Mouse (Mus musculus) kidney, adult 8-10 months (tissue): ENCODE data around the gene Gprc5b.

Experiments
- DNase-seq, 2 experiments: peaks; one replicate each; pipeline ENCODE4 v3.0.0; 2022

The Gprc5b gene

DNA sequence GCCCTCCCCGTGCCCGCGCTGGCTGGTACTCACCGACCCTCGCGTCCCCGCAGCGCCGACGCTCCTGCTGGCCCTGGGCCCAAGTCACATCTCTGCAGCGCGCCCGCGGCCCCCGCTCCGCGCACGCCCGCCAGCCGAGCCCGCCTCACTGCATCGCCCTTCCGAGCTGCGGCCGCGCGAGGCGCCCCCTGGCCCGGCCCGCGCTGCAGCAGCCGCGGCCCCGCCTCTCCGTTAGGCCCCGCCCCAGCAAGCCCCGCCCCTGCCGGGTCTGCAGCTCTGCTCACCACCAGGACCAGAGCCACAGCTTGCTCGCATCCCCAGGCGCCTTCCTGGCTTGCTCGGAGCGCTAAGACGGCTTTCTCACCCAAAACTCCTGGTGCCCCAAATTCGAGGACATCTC lies at the start of gene Gprc5b:
TSS of gene Gprc5b (minus strand) at position 205 of the 400 bp plus-strand sequence.
- peak; percentile 72 to 79 for DNase-seq

DNA sequence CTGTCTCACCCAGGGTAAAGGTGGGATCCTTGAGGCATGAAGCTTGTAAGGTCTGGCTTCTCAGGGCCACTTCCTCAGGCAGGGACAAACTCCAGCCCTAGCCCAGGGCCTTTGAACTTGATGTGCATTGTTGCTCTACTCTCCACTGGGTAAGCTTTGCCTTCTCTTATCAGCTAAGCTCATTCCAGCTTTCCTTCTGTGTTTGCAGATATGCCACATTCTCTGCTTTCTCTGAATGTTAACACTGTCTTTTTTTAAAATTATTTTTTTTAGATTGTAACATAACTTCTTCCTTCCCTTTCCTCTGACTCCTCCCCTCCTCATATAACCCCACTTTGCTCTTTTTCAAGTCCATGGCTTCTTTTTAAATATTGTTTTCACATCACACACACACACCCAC lies 46.5 kb upstream of the Gprc5b start:
- DNase-seq, result no peak

DNA sequence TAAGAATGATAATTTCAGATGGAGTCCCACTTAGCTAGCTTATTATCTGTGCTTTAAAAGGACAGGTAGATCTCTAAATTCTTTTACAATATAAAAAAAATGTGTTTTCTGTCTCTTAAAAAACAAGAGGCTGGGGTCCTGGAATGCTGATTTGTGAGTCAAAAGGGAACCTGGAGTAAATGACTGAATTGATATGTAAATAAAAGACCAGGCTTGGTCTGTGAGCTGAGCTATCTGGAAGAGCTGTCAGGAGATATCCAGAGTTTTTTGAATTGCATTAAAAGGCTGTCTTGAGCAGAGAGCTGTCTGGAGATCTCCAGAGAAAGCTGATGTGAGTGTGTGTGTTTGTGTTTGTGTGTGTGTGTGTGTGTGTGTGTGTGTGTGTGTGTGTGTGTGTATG lies 42.6 kb upstream of the Gprc5b start:
- DNase-seq, result no peak

GRCm38 (mm10) chr7:119034243-119034961 lies 39.4 kb upstream of the Gprc5b start:
- no peak for DNase-seq

DNA sequence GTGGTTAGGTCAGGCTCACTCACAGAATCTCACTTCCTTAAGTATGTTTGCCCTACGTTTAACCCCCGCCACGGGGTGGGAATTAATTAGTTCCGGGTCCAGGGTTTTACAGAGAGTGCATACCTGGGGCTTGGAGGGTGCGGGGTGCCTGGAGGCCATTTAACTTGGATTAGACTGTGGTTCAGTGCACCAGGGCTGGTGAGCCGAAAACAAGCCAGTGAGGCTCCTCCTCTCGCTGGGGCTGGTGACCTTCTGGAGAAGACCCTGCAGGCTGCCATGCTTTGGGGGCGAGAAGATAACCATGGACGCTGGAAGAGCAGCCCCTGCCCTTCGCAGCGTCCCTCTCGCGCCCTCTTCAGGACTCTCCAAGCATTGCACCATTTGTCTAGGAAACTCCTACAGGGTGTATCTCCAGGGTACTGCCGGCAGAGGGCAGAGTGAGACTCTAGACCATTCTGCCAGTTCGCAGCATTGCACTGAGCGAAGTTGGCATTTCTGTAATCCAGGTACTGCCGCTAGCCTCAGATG lies 28.4 kb upstream of the Gprc5b start:
- DNase-seq, result peak; percentile 66 to 78

DNA sequence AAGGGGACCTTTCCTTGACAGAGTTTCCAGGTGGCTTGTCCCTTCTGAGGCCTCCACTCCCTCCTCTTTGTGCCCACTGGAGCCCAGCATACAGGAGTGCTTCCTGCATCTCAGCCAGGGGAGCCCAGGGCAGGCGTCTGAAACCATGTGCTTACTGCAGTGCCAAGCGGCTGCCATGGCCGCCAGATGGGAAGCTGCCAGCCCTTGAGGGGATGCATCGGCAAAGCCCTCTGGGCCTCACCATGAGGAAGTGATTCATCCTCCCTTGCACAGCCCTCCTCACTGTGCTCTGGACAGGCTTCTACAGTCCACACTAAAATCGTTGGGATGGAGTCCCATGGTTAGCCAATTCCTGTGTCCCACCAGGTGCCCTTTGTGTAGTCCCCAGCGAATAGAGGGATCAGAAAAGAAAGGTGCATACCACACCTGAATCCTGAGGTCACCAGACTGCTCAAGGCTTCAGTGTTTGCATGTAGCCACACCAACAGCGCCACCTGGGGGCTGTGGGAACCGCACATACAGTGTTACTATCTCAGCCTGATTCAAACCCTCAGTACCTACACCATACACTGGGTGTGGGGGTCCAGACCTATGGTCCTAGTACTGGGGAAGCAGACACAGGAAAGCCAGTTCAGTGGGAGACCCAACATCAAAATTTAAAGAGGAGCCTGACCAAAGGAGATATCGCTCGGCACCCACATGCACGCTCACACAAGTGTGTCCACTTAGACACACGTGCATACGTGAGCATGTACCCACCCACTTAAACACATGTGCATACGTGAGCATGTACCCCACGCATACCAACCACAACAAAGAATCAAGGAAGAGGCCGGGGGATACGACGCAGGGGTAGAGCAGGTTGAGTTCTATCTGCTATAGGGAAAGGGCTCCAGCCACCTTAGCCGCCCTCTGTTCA lies 27.5 kb upstream of the Gprc5b start:
- DNase-seq, result peak in 1 of 2 experiments; percentile 51

GRCm38 (mm10) chr7:119019537-119019936 lies 24.5 kb upstream of the Gprc5b start:
- peak in 1 of 2 experiments; percentile 53 for DNase-seq

DNA sequence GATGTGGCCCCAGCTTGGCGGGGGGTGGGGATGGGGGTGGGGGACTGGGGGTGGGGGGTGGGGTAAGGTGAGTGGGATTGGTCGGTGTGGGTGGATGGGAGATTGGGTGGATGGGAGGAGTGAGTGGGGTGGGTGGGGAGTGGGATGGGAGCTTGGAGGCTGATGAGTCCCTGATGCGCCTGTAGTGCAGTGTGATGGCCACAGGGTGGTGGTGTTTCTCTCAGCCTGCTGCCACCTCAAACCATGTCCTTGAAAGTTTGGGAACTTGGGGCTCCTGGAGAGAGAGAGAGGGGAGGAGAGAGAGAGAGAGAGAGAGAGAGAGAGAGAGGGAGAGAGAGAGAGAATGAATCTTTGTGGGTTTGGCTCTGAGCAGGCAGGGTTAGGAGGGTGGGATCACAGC lies 20.7 kb upstream of the Gprc5b start:
- DNase-seq, result peak in 1 of 2 experiments; percentile 25

DNA sequence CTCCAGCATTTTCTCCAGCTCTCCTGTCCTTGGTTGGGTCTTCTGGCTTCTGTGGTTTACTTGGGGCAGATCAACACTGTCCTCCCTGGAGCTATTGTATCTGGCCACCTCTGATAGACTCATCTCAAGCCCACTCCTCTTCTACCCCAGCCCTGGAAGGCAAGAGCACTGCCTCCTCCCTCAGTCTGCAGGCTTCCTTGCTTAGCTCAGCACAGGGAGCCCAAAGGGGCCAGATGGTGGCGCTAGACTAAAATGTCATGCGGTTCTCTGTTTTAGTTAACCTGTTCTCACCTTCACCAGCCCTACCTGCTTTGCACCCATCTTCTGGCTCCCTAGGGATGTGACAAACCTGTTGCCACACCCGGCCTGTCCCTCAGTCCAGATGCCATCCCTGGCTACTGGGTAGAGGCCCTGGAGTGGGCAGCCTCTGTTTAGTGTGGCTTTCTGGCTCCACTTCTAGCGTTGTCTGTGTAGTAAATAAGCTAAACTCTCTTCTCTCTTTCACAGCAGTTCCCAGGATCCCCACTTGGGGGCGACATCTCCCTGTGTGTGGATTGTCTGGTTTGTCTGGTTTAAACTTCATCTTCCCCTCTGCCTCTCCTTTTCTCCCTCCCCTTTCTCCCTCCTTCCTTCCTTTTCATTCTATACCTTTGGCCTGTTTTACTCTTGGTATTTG lies 16.0 kb upstream of the Gprc5b start:
- DNase-seq, result peak; percentile 45 to 81

DNA sequence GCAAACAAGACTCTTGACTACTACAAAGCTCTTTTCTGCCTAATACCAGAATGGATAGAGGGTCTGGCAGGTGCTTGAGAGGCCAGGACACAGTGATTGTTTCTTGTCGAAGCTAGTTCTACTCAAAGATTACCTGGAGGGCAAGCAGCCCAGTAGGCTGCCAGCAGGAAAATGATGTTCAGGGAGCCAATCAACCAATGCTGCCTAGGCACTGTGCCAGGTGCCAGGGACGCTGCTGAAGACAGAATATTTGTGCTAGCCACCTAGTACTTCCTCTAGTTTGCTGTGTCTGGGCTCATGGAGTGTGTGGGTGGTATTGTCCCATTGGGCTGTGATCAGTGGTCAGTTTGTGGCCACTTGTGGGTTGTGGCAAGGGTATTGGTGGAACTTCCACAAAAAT lies 7.5 kb upstream of the Gprc5b start:
- DNase-seq, result peak in 1 of 2 experiments; percentile 46

DNA sequence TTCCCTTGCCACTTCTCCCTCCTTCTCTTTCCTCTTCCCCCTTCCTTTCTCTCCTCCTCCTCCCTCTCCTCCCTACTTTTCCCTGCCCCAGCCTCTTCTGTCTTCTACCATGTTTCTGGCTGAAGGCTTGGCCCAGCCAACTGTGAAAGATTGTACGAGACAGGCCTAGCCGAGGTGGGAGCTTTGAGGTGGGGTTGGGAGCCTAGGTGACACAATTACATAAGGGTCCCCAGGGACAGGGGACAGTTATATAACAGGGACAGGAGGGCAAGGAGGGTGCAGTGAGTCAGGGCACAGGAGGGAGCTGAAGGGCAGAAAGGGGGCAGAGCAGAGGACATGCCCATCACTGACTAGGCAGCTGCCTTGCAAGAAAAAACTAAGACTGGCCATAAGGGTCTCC lies 7.0 kb upstream of the Gprc5b start:
- no peak for DNase-seq

GRCm38 (mm10) chr7:118999857-119000256 lies 4.8 kb upstream of the Gprc5b start:
- peak in 1 of 2 experiments; percentile 47 for DNase-seq

- DNase-seq, result peak; percentile 72 to 89
These were observed 1.3 kb upstream of the Gprc5b start for GRCm38 (mm10) chr7:118996137-118996837.

DNA sequence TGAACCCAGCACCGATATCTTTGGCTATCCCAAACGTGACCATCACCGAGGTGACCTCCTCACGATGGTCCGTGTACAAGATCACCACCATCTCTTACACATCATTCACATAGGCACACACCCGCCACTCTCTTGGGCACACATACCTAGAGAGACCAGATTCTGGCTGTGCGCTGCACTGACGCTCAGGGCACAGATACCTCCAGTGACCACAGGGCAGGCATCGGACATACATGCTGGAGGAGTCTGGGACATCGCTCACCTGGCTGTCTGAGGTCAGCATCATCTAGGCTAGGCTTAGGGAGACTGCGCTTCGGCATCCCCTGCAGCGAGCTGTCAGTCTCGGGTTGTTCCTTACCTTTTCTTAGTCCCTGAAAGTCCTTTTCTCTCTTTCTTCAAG lies 660 bp upstream of the Gprc5b start:
- no peak for DNase-seq

DNA sequence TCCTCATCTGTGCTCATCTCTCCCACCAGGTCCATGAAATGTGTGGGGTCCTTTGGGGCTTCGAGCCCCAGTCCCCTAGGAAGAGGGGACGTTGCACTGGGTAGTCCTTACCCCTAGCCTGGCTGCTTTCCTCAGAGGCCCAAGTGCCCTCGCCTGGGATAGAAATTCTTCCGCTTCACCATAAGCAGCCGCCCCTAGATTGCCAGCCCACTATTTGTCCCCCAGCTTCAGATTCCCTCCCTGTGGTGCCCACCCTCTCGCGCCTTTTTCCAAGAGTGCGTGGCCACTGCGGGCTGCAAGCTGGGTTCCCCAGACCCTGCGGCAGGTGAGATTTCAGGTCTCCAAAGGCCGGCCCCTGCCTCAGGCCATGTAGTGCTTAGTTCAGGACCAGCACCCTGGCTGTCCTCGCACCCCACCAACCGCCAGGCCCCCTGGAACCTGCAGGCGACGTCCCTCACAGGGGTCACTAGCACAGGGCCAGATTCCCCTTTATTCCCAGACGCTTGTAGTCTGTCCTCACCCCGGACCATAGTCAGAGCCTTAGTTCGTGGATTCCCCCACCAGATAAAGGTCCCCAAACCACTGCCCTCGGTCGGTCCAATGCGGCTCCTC lies 674 bp downstream of the Gprc5b start:
- DNase-seq, result no peak

- no peak for DNase-seq
These were observed 1.3 kb downstream of the Gprc5b start for GRCm38 (mm10) chr7:118993597-118994230.

GRCm38 (mm10) chr7:118992623-118993405 lies 2.2 kb downstream of the Gprc5b start:
- no peak for DNase-seq

DNA sequence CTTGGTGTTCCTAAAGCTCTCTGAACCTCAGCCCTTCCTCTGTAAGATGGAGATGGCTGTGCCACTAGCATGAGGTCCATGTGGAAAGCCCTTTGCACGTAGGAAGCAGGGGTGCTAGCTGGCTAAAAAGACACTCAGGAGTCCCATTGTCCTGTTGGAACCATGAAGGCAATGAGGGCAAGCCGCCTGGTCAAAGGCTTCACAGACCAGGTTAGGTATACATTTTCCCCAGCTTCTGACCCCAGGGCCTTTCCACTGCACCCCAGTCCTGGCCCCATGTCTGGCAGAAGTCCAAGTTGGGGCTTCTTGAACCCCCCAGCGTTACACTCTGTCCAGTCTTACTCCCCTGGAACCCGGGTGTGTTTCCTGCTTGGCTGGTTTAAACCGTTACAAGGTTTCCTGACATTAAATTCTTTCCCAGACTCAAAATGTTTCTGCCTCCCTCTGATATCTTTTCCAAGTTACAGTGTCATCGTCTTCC lies 2.9 kb downstream of the Gprc5b start:
- DNase-seq, result no peak

DNA sequence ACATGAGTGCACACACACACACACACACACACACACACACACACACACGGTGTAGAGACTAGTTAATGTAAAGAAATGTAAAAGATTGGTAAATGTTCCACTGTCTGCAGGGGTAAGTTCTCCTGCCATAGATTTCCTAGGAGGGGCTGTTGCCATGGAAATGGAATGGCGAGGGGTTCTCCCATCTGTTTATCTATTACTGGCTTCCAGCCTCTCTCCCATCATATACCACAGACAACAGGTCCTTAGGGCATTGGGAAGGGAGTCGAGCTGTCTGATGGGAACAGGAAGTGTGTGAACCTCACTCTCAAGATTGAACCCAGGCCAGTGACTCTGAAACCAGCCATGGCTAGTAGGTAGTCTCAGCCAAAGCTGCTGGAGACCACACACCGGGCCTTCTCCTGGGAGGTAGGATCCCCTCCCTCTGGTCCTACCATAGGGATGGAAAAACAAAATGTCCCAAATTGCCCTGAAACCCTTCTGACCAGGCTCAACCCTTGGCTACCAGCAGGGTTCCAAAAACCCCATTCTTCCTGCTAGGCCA lies 3.6 kb downstream of the Gprc5b start:
- no peak for DNase-seq

GRCm38 (mm10) chr7:118990282-118990681 lies 4.7 kb downstream of the Gprc5b start:
- DNase-seq, result no peak
